Mouse (Mus musculus): ENCODE measurements around the gene Ubald2.
"Not testable (repeated sequence)": the region's sequence is repeated elsewhere in the genome, so short reads cannot be mapped to it uniquely, and the experiment has no call there.

Ubald2 gene

DNA sequence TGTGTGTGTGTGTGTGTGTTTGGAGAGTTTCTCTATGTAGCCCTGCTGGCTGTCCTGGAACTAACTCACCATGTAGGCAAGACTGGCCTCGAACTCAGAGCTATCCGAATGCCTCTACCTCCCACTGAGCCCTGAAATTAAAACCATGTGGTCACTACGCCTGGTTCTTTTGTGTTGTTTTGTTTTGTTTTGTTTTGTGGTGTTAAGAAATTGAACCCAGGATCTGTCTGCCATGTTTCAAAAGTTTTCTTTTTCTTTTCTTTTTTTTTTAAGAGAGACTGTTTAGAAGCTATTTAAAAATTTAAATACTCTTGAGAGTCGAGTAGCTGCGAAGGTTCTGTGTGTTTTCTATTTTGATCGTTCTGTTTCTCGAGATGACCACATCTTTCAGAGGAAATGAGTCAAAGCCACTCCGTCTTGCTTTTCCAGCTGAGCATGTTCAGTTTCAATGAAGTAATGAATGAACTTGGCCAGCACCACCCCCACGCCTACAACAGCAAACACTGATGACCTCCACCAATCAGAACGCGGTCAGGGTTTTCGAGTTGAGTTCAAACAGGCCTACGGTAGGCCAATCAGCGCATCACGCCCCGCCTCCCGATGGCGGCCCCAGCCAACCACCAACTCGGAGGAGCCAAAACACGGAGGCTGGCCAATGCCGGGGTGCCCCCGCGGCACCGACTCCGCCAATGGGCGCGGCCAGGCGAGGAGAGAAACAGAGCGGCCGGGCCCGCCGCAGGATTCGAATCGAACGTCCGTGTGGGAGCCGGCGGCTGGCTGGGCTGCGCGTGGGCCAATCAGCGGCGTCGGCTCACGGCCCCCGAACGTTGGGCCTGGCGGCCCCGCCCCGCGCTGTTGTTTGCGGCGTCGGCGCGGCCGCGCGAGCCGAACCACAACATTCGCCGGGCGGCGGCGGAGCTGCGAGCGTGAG is at the start of gene Ubald2:
Gene Ubald2, plus strand, starts transcription at position 739 of the 931 bp plus-strand sequence.
- peak; percentile 99 for DNase-seq

DNA sequence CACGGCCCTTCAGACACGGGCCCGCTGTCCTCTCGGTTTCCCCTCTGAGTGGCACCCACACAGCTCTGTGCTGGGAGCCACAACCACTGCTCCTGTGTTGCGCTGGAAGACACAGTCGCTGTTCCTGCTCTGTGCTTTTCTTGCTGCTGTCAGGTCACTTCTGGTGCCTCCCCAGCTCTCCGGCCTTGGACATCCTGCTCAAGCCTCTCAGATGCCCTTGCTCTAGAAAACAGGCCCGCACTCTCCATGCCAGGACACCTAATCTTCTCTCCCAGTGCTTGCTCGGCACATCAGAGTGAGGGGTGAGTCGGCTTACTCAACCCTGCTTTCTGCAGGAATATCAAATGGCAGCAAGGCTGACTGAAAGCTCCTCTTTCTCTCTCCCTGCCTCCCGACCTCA is 49.7 kb upstream of the Ubald2 start:
- no peak for DNase-seq

GRCm38 (mm10) chr11:116385999-116386398 is 47.9 kb upstream of the Ubald2 start:
- no peak for DNase-seq

- DNase-seq = no peak
Observed at GRCm38 (mm10) chr11:116387086-116388071, 46.5 kb upstream of the Ubald2 start.

DNA sequence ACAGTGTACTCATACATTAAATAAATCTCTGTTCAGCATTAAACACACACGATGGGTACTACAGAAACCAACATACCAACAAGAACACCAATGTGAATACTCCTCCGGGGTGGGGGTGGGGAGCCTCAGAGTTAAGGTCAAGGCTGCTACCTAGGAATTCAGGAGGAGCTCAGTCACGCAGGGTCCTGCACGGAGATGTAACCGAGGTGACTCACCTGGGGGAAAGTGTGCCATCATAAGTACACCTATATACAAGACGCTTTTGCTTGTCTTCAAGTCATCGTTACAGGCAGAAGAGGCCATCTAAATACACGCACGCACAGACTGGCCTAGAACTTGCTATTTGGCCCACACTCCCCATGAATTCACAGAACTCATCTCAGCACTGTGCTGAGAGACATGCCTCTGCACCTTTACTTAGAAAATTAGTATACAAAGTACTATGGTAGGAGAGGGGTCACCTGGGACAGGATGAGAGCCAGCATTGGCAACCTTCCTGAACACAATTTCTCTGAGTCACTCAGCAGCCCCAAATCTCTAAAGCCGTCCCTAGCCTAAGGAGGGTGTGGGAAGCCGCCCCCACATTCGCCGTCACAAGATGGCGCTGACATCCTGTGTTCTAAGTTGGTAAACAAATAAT is 44.9 kb upstream of the Ubald2 start:
- peak; percentile 54 for DNase-seq

DNA sequence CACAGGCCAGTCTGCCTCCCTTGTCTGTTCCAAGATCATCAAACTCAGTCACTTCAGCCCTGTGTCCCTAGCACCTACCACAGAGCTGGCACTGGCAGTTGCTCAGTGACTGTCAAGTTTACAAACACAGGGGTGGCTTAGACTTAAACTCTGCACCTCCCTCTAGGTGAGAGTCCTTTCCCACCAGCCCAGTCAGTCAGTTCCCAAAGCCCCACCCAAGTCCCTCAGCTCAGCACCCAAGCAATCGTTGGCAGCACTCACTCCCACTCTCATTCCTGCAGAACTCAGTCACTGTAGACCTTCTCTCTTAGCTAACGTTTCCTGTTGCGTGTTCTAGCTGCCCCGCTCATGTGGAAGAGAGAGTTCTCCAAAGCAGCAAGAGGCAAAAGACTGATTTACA is 39.1 kb upstream of the Ubald2 start:
- DNase-seq = no peak

DNA sequence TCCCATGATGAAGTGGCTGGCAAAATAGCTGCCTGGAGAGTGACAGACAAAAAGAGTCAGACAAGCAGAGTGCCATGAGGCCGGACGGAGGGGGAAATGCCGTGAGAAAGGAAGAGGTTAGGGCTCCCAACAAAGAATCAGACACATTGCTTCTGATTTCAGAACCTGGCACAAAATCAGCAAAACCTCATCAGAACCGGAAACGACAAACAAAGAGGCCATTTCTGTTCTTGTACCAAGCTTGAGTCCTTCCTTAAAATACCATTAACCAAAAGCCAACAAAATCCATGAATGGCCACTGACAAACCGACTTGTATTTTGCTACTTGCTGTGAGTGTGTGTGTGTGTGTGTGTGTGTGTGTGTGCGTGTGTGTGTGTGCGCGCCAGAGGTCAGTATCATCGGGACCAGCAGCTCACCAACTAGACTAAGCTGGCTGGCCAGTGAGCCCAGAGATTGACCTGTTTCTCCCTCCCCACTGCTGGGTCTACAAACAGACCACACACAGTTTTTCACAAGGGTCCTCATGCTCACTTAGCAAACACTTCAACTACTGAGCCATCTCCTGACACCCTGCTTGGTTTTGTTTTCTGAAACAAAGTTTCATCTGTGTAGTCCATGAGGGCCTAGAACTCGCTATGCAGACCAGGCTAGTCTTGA is 37.5 kb upstream of the Ubald2 start:
- no peak for DNase-seq

GRCm38 (mm10) chr11:116396934-116397330 is 37.0 kb upstream of the Ubald2 start:
- no peak for DNase-seq

- no peak for DNase-seq
Observed at GRCm38 (mm10) chr11:116397517-116398347, 36.2 kb upstream of the Ubald2 start.

GRCm38 (mm10) chr11:116398348-116398677 is 35.6 kb upstream of the Ubald2 start:
- DNase-seq = no peak

GRCm38 (mm10) chr11:116400560-116400959 is 33.3 kb upstream of the Ubald2 start:
- no peak for DNase-seq

GRCm38 (mm10) chr11:116405601-116406000 is 28.3 kb upstream of the Ubald2 start:
- DNase-seq = no peak

DNA sequence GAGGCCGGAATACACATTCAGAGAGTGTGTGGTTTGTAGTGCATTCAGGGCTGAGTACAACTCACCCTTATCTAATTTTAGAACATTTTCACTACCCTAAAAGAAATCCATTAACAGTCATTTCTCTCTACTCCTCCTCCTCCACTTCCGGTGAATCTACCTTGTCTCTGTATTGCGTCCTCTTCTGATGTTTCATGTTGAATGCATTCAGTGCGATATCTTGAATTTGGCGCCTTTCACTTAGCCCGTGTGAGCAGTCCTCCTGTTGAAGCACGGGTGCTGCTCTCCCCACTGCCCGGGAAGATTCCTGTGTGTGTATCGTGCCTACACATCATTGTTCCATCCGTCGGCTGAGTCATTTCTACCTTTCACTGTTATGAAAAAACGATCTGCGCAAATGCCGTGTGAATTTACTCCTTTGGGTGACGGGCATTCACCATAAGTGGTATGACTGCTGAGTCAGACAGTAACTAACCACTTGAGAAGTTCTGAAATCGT is 27.6 kb upstream of the Ubald2 start:
- DNase-seq = no peak

GRCm38 (mm10) chr11:116409008-116409407 is 24.9 kb upstream of the Ubald2 start:
- no peak for DNase-seq

DNA sequence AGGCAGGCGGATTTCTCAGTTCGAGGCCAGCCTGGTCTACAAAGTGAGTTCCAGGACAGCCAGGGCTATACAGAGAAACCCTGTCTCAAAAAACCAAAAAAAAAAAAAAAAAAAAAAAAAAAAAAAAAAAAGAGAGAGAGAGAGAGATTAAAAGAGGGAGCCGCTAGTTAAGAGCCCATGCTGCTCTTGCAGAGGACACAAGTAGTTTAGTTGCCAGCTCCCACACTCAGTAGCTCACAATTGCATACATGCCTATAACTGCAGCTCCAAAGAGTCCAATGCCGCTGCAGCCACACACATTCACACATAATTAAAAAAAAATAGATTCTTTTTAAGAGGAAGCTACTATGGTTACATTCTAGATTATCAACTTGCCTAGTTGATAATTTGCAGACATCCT is 23.5 kb upstream of the Ubald2 start:
- DNase-seq = not testable (repeated sequence)

DNA sequence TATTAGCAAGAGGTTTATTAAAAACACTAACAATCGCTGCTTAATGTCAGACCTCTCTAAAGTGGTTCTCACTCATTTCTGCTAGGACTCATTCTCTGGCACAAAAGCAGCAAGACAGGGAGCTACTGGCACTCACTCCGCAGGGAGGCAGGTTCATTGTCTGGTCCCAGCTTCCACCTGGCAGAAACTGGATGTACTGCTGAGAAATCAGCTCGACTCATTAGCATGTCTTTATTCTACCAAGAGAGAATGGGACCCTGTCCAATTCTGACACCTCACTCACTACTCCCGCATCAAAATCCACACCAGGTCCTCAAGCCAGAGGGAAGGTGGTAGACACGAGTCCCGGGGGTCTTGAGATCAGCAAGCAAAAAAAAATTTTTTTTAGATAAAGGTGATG is 22.3 kb upstream of the Ubald2 start:
- DNase-seq = peak; percentile 78

- DNase-seq = no peak
Observed at GRCm38 (mm10) chr11:116412028-116412827, 21.7 kb upstream of the Ubald2 start.

DNA sequence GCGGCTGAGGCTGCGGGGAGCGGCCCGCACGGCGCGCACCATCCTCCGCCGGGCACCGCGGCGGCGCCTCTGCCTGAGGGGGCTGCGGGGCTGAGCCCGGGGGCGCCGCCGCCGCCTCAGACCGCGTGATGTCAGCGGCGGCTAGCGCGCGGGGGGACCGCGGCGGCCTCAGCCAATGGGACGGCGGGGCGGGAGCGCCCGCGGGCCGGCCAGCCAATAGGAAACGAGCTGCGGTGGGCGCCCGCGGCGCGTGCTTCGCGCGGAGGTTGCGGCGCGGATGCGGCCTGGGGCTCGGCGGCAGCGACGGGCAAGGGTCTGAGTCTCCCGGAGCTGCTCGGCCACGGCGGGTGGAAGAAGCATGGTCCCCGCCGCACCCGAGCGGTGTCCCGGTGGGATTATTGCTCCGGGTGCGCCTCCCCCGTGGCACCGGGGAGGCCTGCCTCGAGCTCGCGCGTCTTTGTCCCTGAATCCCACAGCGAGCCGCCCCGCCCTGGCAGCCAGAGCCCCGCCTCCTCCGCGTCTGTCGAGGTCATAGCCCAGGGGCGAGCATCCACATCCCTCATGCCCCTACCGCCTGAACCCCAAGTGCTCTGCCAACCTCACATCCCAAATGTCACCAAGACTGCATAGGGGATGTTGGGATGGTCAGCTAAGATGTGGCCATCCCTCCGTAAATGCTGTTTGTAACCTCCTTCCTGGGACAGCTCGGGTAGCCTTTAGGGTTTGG is 20.8 kb upstream of the Ubald2 start, which contains the start of gene Rnf157:
Gene Rnf157, minus strand, starts transcription at position 129 of the 727 bp plus-strand sequence.
- DNase-seq = peak; percentile 74

DNA sequence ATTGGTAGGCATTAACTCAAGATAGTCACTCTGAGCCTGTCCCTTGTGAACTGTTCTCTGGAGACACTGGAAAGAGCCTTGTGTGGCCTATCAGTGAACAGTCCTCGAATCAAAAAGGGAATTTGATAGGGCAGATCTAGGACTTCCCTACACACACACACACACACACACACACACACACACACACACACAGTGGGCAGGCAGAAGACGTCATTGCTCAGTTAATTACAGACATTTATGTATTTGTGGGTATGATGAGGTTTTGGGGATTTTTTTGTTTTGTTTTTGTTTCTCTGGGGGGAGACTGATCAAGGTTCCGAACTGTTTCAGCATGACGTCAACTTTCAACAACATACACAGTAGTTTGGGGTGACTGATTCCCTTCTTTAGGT is 20.3 kb upstream of the Ubald2 start:
- no peak for DNase-seq

Measured in cerebellum, adult 11-12 months (tissue).